Mouse (Mus musculus): Measurements from ENCODE around the gene Slc41a3. TPM values are rescaled to one million over a fixed set of nuclear protein-coding genes. Genes with fewer than 3 reads are reported as not detected.
"Not testable (repeated sequence)": the region's sequence is repeated elsewhere in the genome, so short reads cannot be mapped to it uniquely, and the experiment has no call there.

Slc41a3 gene
- total and polyA plus RNA-seq, 2 experiments from 2014 or later: 7.9 to 9.4 TPM

GRCm38 (mm10) chr6:90650634-90651033 is 46.1 kb downstream of the Slc41a3 start:
- TF ChIP-seq CTCF (IDR thresholded peaks at IDR 0.05; ENCODE audit: low read depth): no peak
- ATAC-seq: no peak
- 55% methylated on average over 1 of the region's 1 CpGs for WGBS
- no peak for DNase-seq
- no peaks in the 10 kb centered on the region for H3K36me3 ChIP-seq (ENCODE audit: insufficient read depth)
- H3K27ac ChIP-seq (ENCODE audit: low read depth, low read length): no peak overlapping the region
- H3K4me2 ChIP-seq (ENCODE audit: low read depth): no peak overlapping the region
- no peak overlapping the region for H3K9ac ChIP-seq
- no peaks in the 10 kb centered on the region for H3K27me3 ChIP-seq (ENCODE audit: insufficient read depth, low read length)
- H3K4me3 ChIP-seq (ENCODE audit: low read depth, low read length): no peak overlapping the region
- no peaks in the 10 kb centered on the region for H3K4me1 ChIP-seq (ENCODE audit: insufficient read depth)
- no peaks in the 10 kb centered on the region for H3K9me3 ChIP-seq (ENCODE audit: low read length)

GRCm38 (mm10) chr6:90653736-90654135 is 49.2 kb downstream of the Slc41a3 start:
- H3K4me2 ChIP-seq (ENCODE audit: low read depth): no peak overlapping the region
- no peaks in the 10 kb centered on the region for H3K9me3 ChIP-seq (ENCODE audit: low read length)
- H3K27me3 ChIP-seq (ENCODE audit: insufficient read depth, low read length): no peaks in the 10 kb centered on the region
- no peaks in the 10 kb centered on the region; the same call in 1 of the 2 replicates for H3K36me3 ChIP-seq (ENCODE audit: insufficient read depth)
- DNase-seq (peak; percentile 8), ATAC-seq (no peak)
- WGBS: 60% methylated on average over 2 of the region's 2 CpGs
- H3K9ac ChIP-seq: no peak overlapping the region
- H3K4me3 ChIP-seq (ENCODE audit: low read depth, low read length): no peak overlapping the region
- no peak overlapping the region for H3K27ac ChIP-seq (ENCODE audit: low read depth, low read length)
- TF ChIP-seq CTCF (IDR thresholded peaks at IDR 0.05; ENCODE audit: low read depth): peak; percentile 54
- no peaks in the 10 kb centered on the region for H3K4me1 ChIP-seq (ENCODE audit: insufficient read depth)

- H3K9ac ChIP-seq; H3K4me2 ChIP-seq (ENCODE audit: low read depth); H3K9me3 ChIP-seq (ENCODE audit: low read length); H3K27me3 ChIP-seq (ENCODE audit: insufficient read depth, low read length); DNase-seq; H3K27ac ChIP-seq (ENCODE audit: low read depth, low read length); H3K36me3 ChIP-seq (ENCODE audit: insufficient read depth); H3K4me1 ChIP-seq (ENCODE audit: insufficient read depth); H3K4me3 ChIP-seq (ENCODE audit: low read depth, low read length); ATAC-seq: not testable (repeated sequence)
- WGBS: 68% methylated on average over 2 of the region's 2 CpGs
Measured at GRCm38 (mm10) chr6:90656344-90656850, 51.9 kb downstream of the Slc41a3 start.

GRCm38 (mm10) chr6:90659913-90660312 is 55.4 kb downstream of the Slc41a3 start:
- no peak overlapping the region for H3K27ac ChIP-seq (ENCODE audit: low read depth, low read length)
- no peaks in the 10 kb centered on the region for H3K9me3 ChIP-seq (ENCODE audit: low read length)
- H3K9ac ChIP-seq: no peak overlapping the region
- H3K36me3 ChIP-seq (ENCODE audit: insufficient read depth): peaks cover 31% of the 10 kb centered on the region
- DNase-seq (no peak), ATAC-seq (no peak)
- TF ChIP-seq CTCF (IDR thresholded peaks at IDR 0.05; ENCODE audit: low read depth): no peak
- H3K4me1 ChIP-seq (ENCODE audit: insufficient read depth): no peaks in the 10 kb centered on the region
- no peak overlapping the region for H3K4me3 ChIP-seq (ENCODE audit: low read depth, low read length)
- 85% methylated on average over 2 of the region's 2 CpGs for WGBS
- H3K4me2 ChIP-seq (ENCODE audit: low read depth): no peak overlapping the region
- no peaks in the 10 kb centered on the region for H3K27me3 ChIP-seq (ENCODE audit: insufficient read depth, low read length)

GRCm38 (mm10) chr6:90660398-90661028 is 56.0 kb downstream of the Slc41a3 start:
- Histone ChIP-seq H3K36me3 (ENCODE audit: insufficient read depth) (peaks cover 37% of the 10 kb centered on the region), H3K27ac (ENCODE audit: low read depth, low read length) (no peak overlapping the region), H3K9ac (no peak overlapping the region), H3K4me1 (ENCODE audit: insufficient read depth) (no peaks in the 10 kb centered on the region), H3K4me3 (ENCODE audit: low read depth, low read length) (no peak overlapping the region), H3K27me3 (ENCODE audit: insufficient read depth, low read length) (no peaks in the 10 kb centered on the region), H3K4me2 (ENCODE audit: low read depth) (no peak overlapping the region), H3K9me3 (ENCODE audit: low read length) (no peaks in the 10 kb centered on the region)
- no peak for TF ChIP-seq CTCF (IDR thresholded peaks at IDR 0.05; ENCODE audit: low read depth)
- WGBS: 87% methylated on average over 20 of the region's 20 CpGs
- DNase-seq (no peak), ATAC-seq (0 out of 2 replicates have a peak, but pooled peaks have one; percentile 3)

- no peak overlapping the region for H3K4me2 ChIP-seq (ENCODE audit: low read depth)
- no peak for TF ChIP-seq CTCF (IDR thresholded peaks at IDR 0.05; ENCODE audit: low read depth)
- H3K36me3 ChIP-seq (ENCODE audit: insufficient read depth): peaks cover 41% of the 10 kb centered on the region
- WGBS: 92% methylated on average over 11 of the region's 11 CpGs
- no peak overlapping the region for H3K27ac ChIP-seq (ENCODE audit: low read depth, low read length)
- H3K9ac ChIP-seq: no peak overlapping the region
- H3K4me3 ChIP-seq (ENCODE audit: low read depth, low read length): no peak overlapping the region
- no peaks in the 10 kb centered on the region for H3K4me1 ChIP-seq (ENCODE audit: insufficient read depth)
- H3K9me3 ChIP-seq (ENCODE audit: low read length): no peaks in the 10 kb centered on the region
- H3K27me3 ChIP-seq (ENCODE audit: insufficient read depth, low read length): no peaks in the 10 kb centered on the region
- ATAC-seq (0 out of 2 replicates have a peak, but pooled peaks have one; percentile 5), DNase-seq (no peak)
Measured at GRCm38 (mm10) chr6:90661029-90661399, 56.5 kb downstream of the Slc41a3 start.

- WGBS: 96% methylated on average over 5 of the region's 5 CpGs
- no peaks in the 10 kb centered on the region for H3K9me3 ChIP-seq (ENCODE audit: low read length)
- no peak overlapping the region for H3K9ac ChIP-seq
- ATAC-seq: peak; percentile 5; the same call in 1 of the 2 replicates
- DNase-seq: no peak
- no peak overlapping the region for H3K4me2 ChIP-seq (ENCODE audit: low read depth)
- H3K27ac ChIP-seq (ENCODE audit: low read depth, low read length): no peak overlapping the region
- no peak for TF ChIP-seq CTCF (IDR thresholded peaks at IDR 0.05; ENCODE audit: low read depth)
- no peak overlapping the region for H3K4me3 ChIP-seq (ENCODE audit: low read depth, low read length)
- H3K27me3 ChIP-seq (ENCODE audit: insufficient read depth, low read length): no peaks in the 10 kb centered on the region
- H3K36me3 ChIP-seq (ENCODE audit: insufficient read depth): peaks cover 53% of the 10 kb centered on the region
- no peaks in the 10 kb centered on the region for H3K4me1 ChIP-seq (ENCODE audit: insufficient read depth)
Measured at GRCm38 (mm10) chr6:90662148-90662547, 57.6 kb downstream of the Slc41a3 start.
